Mouse (Mus musculus) skeletal muscle tissue, postnatal 0 days (tissue): ENCODE measurements around the gene Smarcd3. TPM values are rescaled to one million over a fixed set of nuclear protein-coding genes. Genes with fewer than 3 reads are reported as not detected.
A peak's percentile ranks its signal among the peaks of the same experiment; 100 is the strongest.

Source experiments
- microRNA counts: library from miRNA; unstranded; fragments of <30 nt; microRNA quantifications from one replicate; lab custom pipeline; 2015
- microRNA-seq, 2 experiments: library from miRNA; unstranded; fragments of <30 nt; microRNA quantifications; one replicate each; pipeline ENCODE4; 2016
- polyA plus RNA-seq: library from polyadenylated mRNA; unstranded; fragments of >200 nt; fragmentation: Nextera tagmentation; extraction: Ambion mirVana; gene quantifications from 2 replicates; pipeline ENCODE4 v1.2.1, GENCODE M21; 2015

Gene Smarcd3
- 56.4 and 71.2 TPM in 2 replicates for polyA plus RNA-seq

GRCm38 (mm10) chr5:24623986-24624821 lies at the start of gene Smarcd3:
Smarcd3 (minus strand) TSS chr5:24624411.

GRCm38 (mm10) chr5:24586547-24587199 lies 37.5 kb downstream of the Smarcd3 start, which contains the start of gene Chpf2:
Chpf2 (plus strand) TSS chr5:24586741.

GRCm38 (mm10) chr5:24577183-24577929 lies 46.9 kb downstream of the Smarcd3 start, which contains the start of gene Abcf2:
Abcf2 (minus strand) TSS chr5:24577467.

GRCm38 (mm10) chr5:24556709-24557108 lies 67.5 kb downstream of the Smarcd3 start, which contains the start of gene 4931409K22Rik:
4931409K22Rik (minus strand) TSS chr5:24556809.

MicroRNA genes within 50 kb of the gene (microRNA counts, 519-probe panel; counts per million panel counts)
- 296 counts per million, percentile 58 among the panel's probes with 10 or more counts for microRNA mmu-miR-671-3p (lab: Ali Mortazavi, UCI)
- 296 counts per million, percentile 58 among the panel's probes with 10 or more counts for microRNA mmu-miR-671-5p (lab: Ali Mortazavi, UCI)

Small RNAs within 50 kb of the gene (microRNA-seq; reads per million reads assigned to microRNA genes)
- 82.6 to 113 reads per million in 2 experiments for gene Mir671

Other genes starting within 250 kb of the Smarcd3 start
- gene Atg9b, start 232.3 kb downstream of the Smarcd3 start, polyA plus RNA-seq, result 0.95 and 1.6 TPM in 2 replicates
- gene Abcb8, start 230.7 kb downstream of the Smarcd3 start, polyA plus RNA-seq, result 38.2 and 38.4 TPM in 2 replicates
- gene Asic3, start 211.0 kb downstream of the Smarcd3 start, polyA plus RNA-seq, result 0.17 and 0.22 TPM in 2 replicates
- 25.7 and 28.3 TPM in 2 replicates for gene Cdk5, start 200.9 kb downstream of the Smarcd3 start, polyA plus RNA-seq
- gene Slc4a2, start 200.6 kb downstream of the Smarcd3 start, polyA plus RNA-seq, result 13.1 and 15.1 TPM in 2 replicates
- 149 and 150 TPM in 2 replicates for gene Fastk, start 179.1 kb downstream of the Smarcd3 start, polyA plus RNA-seq
- 12.3 and 12.7 TPM in 2 replicates for gene Tmub1, start 176.6 kb downstream of the Smarcd3 start, polyA plus RNA-seq
- gene Agap3, start 172.2 kb downstream of the Smarcd3 start, polyA plus RNA-seq, result 25.8 and 29.3 TPM in 2 replicates
- gene Gbx1, start 97.2 kb downstream of the Smarcd3 start, polyA plus RNA-seq, result not detected in 2 replicates
- gene Asb10, start 83.4 kb downstream of the Smarcd3 start, polyA plus RNA-seq, result 14.7 and 14.9 TPM in 2 replicates
- 0.04 TPM in 1 of 2 replicates, not detected in the other for gene 4931409K22Rik, start 67.6 kb downstream of the Smarcd3 start, polyA plus RNA-seq
- gene Abcf2, start 46.9 kb downstream of the Smarcd3 start, polyA plus RNA-seq, result 53.7 and 54.0 TPM in 2 replicates
- 18.3 and 20.0 TPM in 2 replicates for gene Chpf2, start 37.7 kb downstream of the Smarcd3 start, polyA plus RNA-seq
- 22.5 and 22.8 TPM in 2 replicates for gene Nub1, start 61.1 kb upstream of the Smarcd3 start, polyA plus RNA-seq
- gene Wdr86, start 106.3 kb upstream of the Smarcd3 start, polyA plus RNA-seq, result 2.6 and 3.0 TPM in 2 replicates
- gene Crygn, start 133.6 kb upstream of the Smarcd3 start, polyA plus RNA-seq, result 1.6 and 1.8 TPM in 2 replicates
- 194 and 203 TPM in 2 replicates for gene Rheb, start 218.2 kb upstream of the Smarcd3 start, polyA plus RNA-seq